Mouse (Mus musculus): Measurements from ENCODE around the gene Hspb11. TPM values are rescaled to one million over a fixed set of nuclear protein-coding genes. Genes with fewer than 3 reads are reported as not detected.
A peak's percentile ranks its signal among the peaks of the same experiment; 100 is the strongest.

Gene Hspb11
- polyA plus RNA-seq, 2 experiments = 31.5 to 51.0 TPM

- no peak overlapping the region for H3K4me2 ChIP-seq (replicated peaks; ENCODE audit: low read depth, low read length, severe bottlenecking)
- no peak for TF ChIP-seq POLR2A (IDR thresholded peaks at IDR 0.05; ENCODE audit: borderline replicate concordance, extremely low read depth, insufficient read depth, insufficient read length)
- no peak overlapping the region for H3K27ac ChIP-seq (replicated peaks; ENCODE audit: low read depth, low read length)
- no peak overlapping the region for H3K4me3 ChIP-seq (replicated peaks; ENCODE audit: low read length)
- 19% methylated on average over 2 of the region's 2 CpGs for WGBS
- peaks cover 12% of the 10 kb centered on the region for H3K4me1 ChIP-seq (ENCODE audit: control insufficient read depth, insufficient read depth, low read length)
- H3K9me3 ChIP-seq (ENCODE audit: control insufficient read depth, low read length) = no peaks in the 10 kb centered on the region
- H3K9ac ChIP-seq (ENCODE audit: low read depth, low read length, severe bottlenecking) = no peak overlapping the region
- DNase-seq (ENCODE audit: low spot score) (no peak), ATAC-seq (ENCODE audit: low FRiP score, low read depth) (no peak)
- H3K27me3 ChIP-seq (ENCODE audit: control insufficient read depth, insufficient read depth, low read length) = no peaks in the 10 kb centered on the region
- H3K36me3 ChIP-seq (ENCODE audit: control insufficient read depth, insufficient read depth, low read length) = peaks cover 54% of the 10 kb centered on the region
Measured at GRCm38 (mm10) chr4:107245368-107245767, 8.0 kb upstream of the Hspb11 start.

GRCm38 (mm10) chr4:107246040-107246439, 7.4 kb upstream of the Hspb11 start:
- whole genome bisulfite sequencing = 62% methylated on average over 1 of the region's 1 CpGs
- Histone ChIP-seq H3K4me1 (ENCODE audit: control insufficient read depth, insufficient read depth, low read length) (peaks cover 14% of the 10 kb centered on the region), H3K27me3 (ENCODE audit: control insufficient read depth, insufficient read depth, low read length) (no peaks in the 10 kb centered on the region), H3K4me3 (replicated peaks; ENCODE audit: low read length) (no peak overlapping the region), H3K9me3 (ENCODE audit: control insufficient read depth, low read length) (no peaks in the 10 kb centered on the region), H3K9ac (ENCODE audit: low read depth, low read length, severe bottlenecking) (no peak overlapping the region), H3K4me2 (replicated peaks; ENCODE audit: low read depth, low read length, severe bottlenecking) (no peak overlapping the region), H3K36me3 (ENCODE audit: control insufficient read depth, insufficient read depth, low read length) (peaks cover 47% of the 10 kb centered on the region), H3K27ac (replicated peaks; ENCODE audit: low read depth, low read length) (no peak overlapping the region)
- no peak for TF ChIP-seq POLR2A (IDR thresholded peaks at IDR 0.05; ENCODE audit: borderline replicate concordance, extremely low read depth, insufficient read depth, insufficient read length)
- DNase-seq (ENCODE audit: low spot score) = no peak
- no peak for ATAC-seq (ENCODE audit: low FRiP score, low read depth)

GRCm38 (mm10) chr4:107247110-107247509, 6.3 kb upstream of the Hspb11 start:
- Histone ChIP-seq H3K36me3 (ENCODE audit: control insufficient read depth, insufficient read depth, low read length) (peaks cover 37% of the 10 kb centered on the region), H3K9ac (ENCODE audit: low read depth, low read length, severe bottlenecking) (no peak overlapping the region), H3K4me2 (replicated peaks; ENCODE audit: low read depth, low read length, severe bottlenecking) (no peak overlapping the region), H3K4me1 (ENCODE audit: control insufficient read depth, insufficient read depth, low read length) (peaks cover 18% of the 10 kb centered on the region), H3K4me3 (replicated peaks; ENCODE audit: low read length) (no peak overlapping the region), H3K27ac (replicated peaks; ENCODE audit: low read depth, low read length) (no peak overlapping the region), H3K27me3 (ENCODE audit: control insufficient read depth, insufficient read depth, low read length) (no peaks in the 10 kb centered on the region), H3K9me3 (ENCODE audit: control insufficient read depth, low read length) (no peaks in the 10 kb centered on the region)
- WGBS = 69% methylated on average over 9 of the region's 9 CpGs
- TF ChIP-seq POLR2A (IDR thresholded peaks at IDR 0.05; ENCODE audit: borderline replicate concordance, extremely low read depth, insufficient read depth, insufficient read length) = no peak
- DNase-seq (ENCODE audit: low spot score) (no peak), ATAC-seq (ENCODE audit: low FRiP score, low read depth) (no peak)

GRCm38 (mm10) chr4:107248061-107248460, 5.3 kb upstream of the Hspb11 start:
- Histone ChIP-seq H3K4me1 (ENCODE audit: control insufficient read depth, insufficient read depth, low read length) (peaks cover 22% of the 10 kb centered on the region), H3K4me2 (replicated peaks; ENCODE audit: low read depth, low read length, severe bottlenecking) (no peak overlapping the region), H3K27me3 (ENCODE audit: control insufficient read depth, insufficient read depth, low read length) (no peaks in the 10 kb centered on the region), H3K9ac (ENCODE audit: low read depth, low read length, severe bottlenecking) (no peak overlapping the region), H3K9me3 (ENCODE audit: control insufficient read depth, low read length) (no peaks in the 10 kb centered on the region), H3K36me3 (ENCODE audit: control insufficient read depth, insufficient read depth, low read length) (peaks cover 31% of the 10 kb centered on the region), H3K4me3 (replicated peaks; ENCODE audit: low read length) (no peak overlapping the region), H3K27ac (replicated peaks; ENCODE audit: low read depth, low read length) (no peak overlapping the region)
- ATAC-seq (ENCODE audit: low FRiP score, low read depth) = no peak
- TF ChIP-seq POLR2A (IDR thresholded peaks at IDR 0.05; ENCODE audit: borderline replicate concordance, extremely low read depth, insufficient read depth, insufficient read length) = no peak
- no peak for DNase-seq (ENCODE audit: low spot score)
- WGBS = 92% methylated on average over 3 of the region's 3 CpGs

GRCm38 (mm10) chr4:107249471-107249870, 3.9 kb upstream of the Hspb11 start:
- H3K27me3 ChIP-seq (ENCODE audit: control insufficient read depth, insufficient read depth, low read length) = no peaks in the 10 kb centered on the region
- DNase-seq (ENCODE audit: low spot score) = no peak

GRCm38 (mm10) chr4:107250494-107250893, 2.9 kb upstream of the Hspb11 start:
- Histone ChIP-seq H3K27me3 (ENCODE audit: control insufficient read depth, insufficient read depth, low read length) (no peaks in the 10 kb centered on the region), H3K4me2 (replicated peaks; ENCODE audit: low read depth, low read length, severe bottlenecking) (no peak overlapping the region), H3K4me3 (replicated peaks; ENCODE audit: low read length) (no peak overlapping the region), H3K4me1 (ENCODE audit: control insufficient read depth, insufficient read depth, low read length) (peaks cover 19% of the 10 kb centered on the region), H3K27ac (replicated peaks; ENCODE audit: low read depth, low read length) (no peak overlapping the region), H3K9me3 (ENCODE audit: control insufficient read depth, low read length) (no peaks in the 10 kb centered on the region), H3K36me3 (ENCODE audit: control insufficient read depth, insufficient read depth, low read length) (peaks cover 9% of the 10 kb centered on the region; the same call in 1 of the 2 replicates), H3K9ac (ENCODE audit: low read depth, low read length, severe bottlenecking) (no peak overlapping the region)
- DNase-seq (ENCODE audit: low spot score) = peak; percentile 75
- ATAC-seq (ENCODE audit: low FRiP score, low read depth) = no peak
- 28% methylated on average over 4 of the region's 4 CpGs for WGBS
- TF ChIP-seq POLR2A (IDR thresholded peaks at IDR 0.05; ENCODE audit: borderline replicate concordance, extremely low read depth, insufficient read depth, insufficient read length) = no peak

More at GRCm38 (mm10) chr4:107249471-107249870, 3.9 kb upstream of the Hspb11 start:
- Histone ChIP-seq H3K27ac (replicated peaks; ENCODE audit: low read depth, low read length) (no peak overlapping the region), H3K9me3 (ENCODE audit: control insufficient read depth, low read length) (no peaks in the 10 kb centered on the region), H3K4me3 (replicated peaks; ENCODE audit: low read length) (no peak overlapping the region), H3K4me1 (ENCODE audit: control insufficient read depth, insufficient read depth, low read length) (peaks cover 22% of the 10 kb centered on the region), H3K9ac (ENCODE audit: low read depth, low read length, severe bottlenecking) (no peak overlapping the region), H3K36me3 (ENCODE audit: control insufficient read depth, insufficient read depth, low read length) (peaks cover 18% of the 10 kb centered on the region), H3K4me2 (replicated peaks; ENCODE audit: low read depth, low read length, severe bottlenecking) (no peak overlapping the region)
- no peak for ATAC-seq (ENCODE audit: low FRiP score, low read depth)
- no peak for TF ChIP-seq POLR2A (IDR thresholded peaks at IDR 0.05; ENCODE audit: borderline replicate concordance, extremely low read depth, insufficient read depth, insufficient read length)
- whole genome bisulfite sequencing = 56% methylated on average over 2 of the region's 2 CpGs
